In genomic region chr11:88973776-88974701, GRCm38 (mm10) we compare ENCODE assay signal across 7 mouse cellular contexts. TPM values are rescaled to one million over a fixed set of nuclear protein-coding genes. Genes with fewer than 3 reads are reported as not detected.
DNase-seq lines count a peak whose midpoint lies in the region; ATAC-seq and TF ChIP-seq lines count a peak whose summit lies in the region.

No protein-coding gene starts in this region.

- H3K27me3 ChIP-seq in intestine, postnatal 0 days (replicated peaks; ENCODE audit: control insufficient read depth, insufficient read depth, low read length): 0 out of 2 replicates have a peak, but pooled peaks cover 4% of the 10 kb centered on the region
- no peaks in the 10 kb centered on the region for H3K27me3 ChIP-seq in midbrain, embryonic 12.5 days
- no peaks in the 10 kb centered on the region; the same call in 1 of the 2 replicates for H3K27me3 ChIP-seq in small intestine, adult 2 months (ENCODE audit: control insufficient read depth, insufficient read depth, low read length)

- H3K27ac ChIP-seq in intestine, postnatal 0 days (ENCODE audit: low read depth, low read length): no peak overlapping the region
- peak overlapping the region; percentile 92 for H3K27ac ChIP-seq in midbrain, embryonic 12.5 days (replicated peaks)
- H3K27ac ChIP-seq in small intestine, adult 2 months (ENCODE audit: insufficient read depth, low read depth, low read length): 0 out of 2 replicates have a peak overlapping the region, but pooled peaks have one; percentile 32

- H3K9me3 ChIP-seq in intestine, postnatal 0 days (ENCODE audit: control insufficient read depth): no peaks in the 10 kb centered on the region
- H3K9me3 ChIP-seq in midbrain, embryonic 12.5 days: no peaks in the 10 kb centered on the region

- H3K9ac ChIP-seq in intestine, postnatal 0 days (ENCODE audit: low read depth, low read length): peak overlapping the region; percentile 72
- peak overlapping the region; percentile 84 for H3K9ac ChIP-seq in midbrain, embryonic 12.5 days (replicated peaks)

- DNase-seq in adrenal gland, adult 8-10 months: peak; percentile 89
- peak; percentile 92 for DNase-seq in embryo, embryonic 9.5 days (ENCODE audit: extremely low spot score)
- peak; percentile 90 to 95 for DNase-seq in gastrocnemius, postnatal 4 days (ENCODE audit: low spot score in 2 of 2)
- peak; percentile 96 for DNase-seq in left cerebral cortex, postnatal 4 days

- TF ChIP-seq POLR2A in small intestine, adult 2 months (IDR thresholded peaks at IDR 0.05; ENCODE audit: low read depth, low read length): no peak; the same call in 1 of the 2 replicates

- intact Hi-C loops in left cerebral cortex, postnatal 4 days (cut with DNase I): no loop called here

- WGBS in intestine, postnatal 0 days: 1% methylated on average over 61 of the region's 62 CpGs
- WGBS in midbrain, embryonic 12.5 days: 1% methylated on average over 62 of the region's 62 CpGs
- under 1% methylated on average over 61 of the region's 62 CpGs for WGBS in small intestine, adult 2 months

- H3K36me3 ChIP-seq in intestine, postnatal 0 days (ENCODE audit: control insufficient read depth, insufficient read depth): no peaks in the 10 kb centered on the region
- H3K36me3 ChIP-seq in midbrain, embryonic 12.5 days: no peaks in the 10 kb centered on the region
- H3K36me3 ChIP-seq in small intestine, adult 2 months (ENCODE audit: control insufficient read depth, insufficient read depth, low read length): no peaks in the 10 kb centered on the region

- TF ChIP-seq CTCF in intestine, postnatal 0 days (IDR thresholded peaks at IDR 0.05; ENCODE audit: low read depth): peak; percentile 93
- TF ChIP-seq CTCF in small intestine, adult 2 months (IDR thresholded peaks at IDR 0.05; ENCODE audit: extremely low read depth, insufficient read length, insufficient replicate concordance, low read depth, low read length): peak; percentile 86

- peak overlapping the region; percentile 86 for H3K4me3 ChIP-seq in intestine, postnatal 0 days (ENCODE audit: low read depth, low read length)
- H3K4me3 ChIP-seq in midbrain, embryonic 12.5 days: peak overlapping the region; percentile 73
- peak overlapping the region; percentile 99 for H3K4me3 ChIP-seq in small intestine, adult 2 months (ENCODE audit: low read depth, low read length)

- peaks cover 4% of the 10 kb centered on the region; the same call in 1 of the 2 replicates for H3K4me1 ChIP-seq in intestine, postnatal 0 days (replicated peaks; ENCODE audit: control insufficient read depth, insufficient read depth, low read length)
- H3K4me1 ChIP-seq in midbrain, embryonic 12.5 days: peaks cover 12% of the 10 kb centered on the region
- no peaks in the 10 kb centered on the region; the same call in 1 of the 2 replicates for H3K4me1 ChIP-seq in small intestine, adult 2 months (ENCODE audit: control insufficient read depth, insufficient read depth, insufficient read length, low read length)

- H3K4me2 ChIP-seq in intestine, postnatal 0 days (replicated peaks; ENCODE audit: low read depth): peak overlapping the region; percentile 82
- peak overlapping the region; percentile 75 for H3K4me2 ChIP-seq in midbrain, embryonic 12.5 days (replicated peaks)

- peak; percentile 81 for ATAC-seq in intestine, postnatal 0 days
- peak; percentile 88 for ATAC-seq in midbrain, embryonic 12.5 days (ENCODE audit: low FRiP score, low read depth)

RNA-seq across cellular contexts. Expression of gene Coil, which starts 4.0 kb away (rescaled TPM):
- 10 to 100 TPM in 3 of 4 experiments, 1 to 10 TPM in 1; 9.1 to 16.0 (median 12.9) TPM for total RNA-seq in adrenal gland, adult 8-10 months (2022)
- 1 to 10 TPM; 8.9 to 10.0 TPM for total RNA-seq in gastrocnemius, postnatal 4 days (2021)
- polyA plus RNA-seq in intestine, postnatal 0 days (2015; fragmentation: Nextera tagmentation; extraction: Ambion mirVana): 4.1 and 4.6 TPM in 2 replicates
- 10 to 100 TPM; 27.8 to 28.3 TPM for total RNA-seq in left cerebral cortex, postnatal 4 days (2021)
- polyA plus RNA-seq in midbrain, embryonic 12.5 days (2016; fragmentation: Nextera tagmentation; extraction: Ambion mirVana): 32.9 and 34.2 TPM in 2 replicates
- polyA plus RNA-seq in small intestine, adult 2 months (2012; rRNA removed): 1.1 and 1.4 TPM in 2 replicates

RNA-seq across cellular contexts. Expression of gene Elobl, which starts 7.3 kb away (rescaled TPM):
- not detected for total RNA-seq in adrenal gland, adult 8-10 months (2022)
- total RNA-seq in gastrocnemius, postnatal 4 days (2021): not detected
- polyA plus RNA-seq in intestine, postnatal 0 days (2015; fragmentation: Nextera tagmentation; extraction: Ambion mirVana): not detected in 2 replicates
- not detected for total RNA-seq in left cerebral cortex, postnatal 4 days (2021)
- not detected in 2 replicates for polyA plus RNA-seq in midbrain, embryonic 12.5 days (2016; fragmentation: Nextera tagmentation; extraction: Ambion mirVana)
- polyA plus RNA-seq in small intestine, adult 2 months (2012; rRNA removed): 0.37 TPM in 1 of 2 replicates, not detected in the other

RNA-seq across cellular contexts. Expression of gene Scpep1, which starts 18.8 kb away (rescaled TPM):
- 100 to 1,000 TPM; 128 to 260 (median 184) TPM for total RNA-seq in adrenal gland, adult 8-10 months (2022)
- 10 to 100 TPM; 37.2 to 44.1 TPM for total RNA-seq in gastrocnemius, postnatal 4 days (2021)
- 191 and 210 TPM in 2 replicates for polyA plus RNA-seq in intestine, postnatal 0 days (2015; fragmentation: Nextera tagmentation; extraction: Ambion mirVana)
- total RNA-seq in left cerebral cortex, postnatal 4 days (2021): 10 to 100 TPM; 26.7 to 26.8 TPM
- 45.5 and 47.9 TPM in 2 replicates for polyA plus RNA-seq in midbrain, embryonic 12.5 days (2016; fragmentation: Nextera tagmentation; extraction: Ambion mirVana)
- polyA plus RNA-seq in small intestine, adult 2 months (2012; rRNA removed): 4.7 and 31.1 TPM in 2 replicates

RNA-seq across cellular contexts. Expression of gene Trim25, which starts 25.1 kb away (rescaled TPM):
- total RNA-seq in adrenal gland, adult 8-10 months (2022): 100 to 1,000 TPM; 136 to 188 (median 157) TPM
- 10 to 100 TPM; 27.9 to 32.3 TPM for total RNA-seq in gastrocnemius, postnatal 4 days (2021)
- polyA plus RNA-seq in intestine, postnatal 0 days (2015; fragmentation: Nextera tagmentation; extraction: Ambion mirVana): 24.2 and 26.2 TPM in 2 replicates
- 1 to 10 TPM; 5.6 to 5.8 TPM for total RNA-seq in left cerebral cortex, postnatal 4 days (2021)
- polyA plus RNA-seq in midbrain, embryonic 12.5 days (2016; fragmentation: Nextera tagmentation; extraction: Ambion mirVana): 3.1 and 3.6 TPM in 2 replicates
- polyA plus RNA-seq in small intestine, adult 2 months (2012; rRNA removed): 57.2 and 129 TPM in 2 replicates
